Mouse (Mus musculus): ENCODE measurements around the gene Rpl9-ps6. TPM values are rescaled to one million over a fixed set of nuclear protein-coding genes. Genes with fewer than 3 reads are reported as not detected.

The Rpl9-ps6 gene
- polyA plus RNA-seq, 1 experiment from 2014 or later: 51.3 TPM

- no peak for ATAC-seq (ENCODE audit: low FRiP score, low read depth)
- no peaks in the 10 kb centered on the region for H3K27me3 ChIP-seq
- no peak overlapping the region for H3K9ac ChIP-seq
- no peaks in the 10 kb centered on the region for H3K36me3 ChIP-seq
- no peak overlapping the region for H3K4me2 ChIP-seq
- H3K4me1 ChIP-seq (replicated peaks): no peaks in the 10 kb centered on the region
- WGBS: 95% methylated on average over 11 of the region's 11 CpGs
- no peaks in the 10 kb centered on the region for H3K9me3 ChIP-seq
- no peak overlapping the region for H3K4me3 ChIP-seq
- no peak overlapping the region for H3K27ac ChIP-seq (replicated peaks)
Observed at GRCm38 (mm10) chr19:32441568-32441967, 24.8 kb downstream of the Rpl9-ps6 start.

DNA sequence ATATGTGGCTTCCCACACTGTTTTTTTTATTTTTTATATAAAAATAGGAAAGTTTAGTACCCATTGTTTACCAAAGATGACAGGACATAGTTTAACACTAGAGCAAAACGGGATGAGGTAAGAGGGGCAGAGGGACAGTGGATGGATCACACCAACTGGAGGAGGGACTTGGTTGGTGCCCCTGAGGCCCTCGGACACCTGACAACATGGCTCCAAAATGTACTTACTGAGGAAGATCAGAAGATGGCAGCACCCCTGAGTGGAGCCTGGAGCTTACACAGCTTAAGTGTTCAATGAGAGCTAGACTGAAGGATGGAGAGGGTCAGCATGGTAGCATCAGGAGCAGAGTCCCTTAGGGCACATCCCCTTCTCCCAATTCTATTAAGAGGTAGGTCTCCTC lies 27.0 kb downstream of the Rpl9-ps6 start:
- Histone ChIP-seq H3K9ac (no peak overlapping the region), H3K4me1 (replicated peaks) (no peaks in the 10 kb centered on the region), H3K36me3 (no peaks in the 10 kb centered on the region), H3K27me3 (no peaks in the 10 kb centered on the region), H3K4me2 (no peak overlapping the region), H3K27ac (replicated peaks) (no peak overlapping the region), H3K4me3 (no peak overlapping the region), H3K9me3 (no peaks in the 10 kb centered on the region)
- ATAC-seq (ENCODE audit: low FRiP score, low read depth): no peak
- 82% methylated on average over 2 of the region's 2 CpGs for WGBS

DNA sequence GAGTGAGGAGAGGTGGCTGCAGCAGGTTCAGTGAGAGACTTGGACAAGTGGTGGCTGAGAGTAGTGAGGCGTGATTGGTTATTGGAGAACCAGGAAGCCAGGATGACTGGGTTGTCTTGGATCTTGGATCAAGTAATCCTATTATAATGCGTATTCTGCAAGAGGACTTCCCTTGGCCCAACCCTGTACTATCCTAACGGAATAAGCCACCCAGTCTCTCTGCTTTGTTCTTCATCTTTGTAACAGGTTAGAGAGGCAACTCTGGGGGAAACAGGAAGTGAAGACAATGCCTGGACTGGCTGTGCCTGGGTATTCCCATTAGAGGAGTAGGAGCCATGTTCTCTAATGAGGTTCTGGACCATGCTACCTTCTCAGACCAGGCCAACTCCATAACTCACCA lies 40.5 kb downstream of the Rpl9-ps6 start:
- Histone ChIP-seq H3K4me2 (no peak overlapping the region), H3K9me3 (no peaks in the 10 kb centered on the region), H3K9ac (no peak overlapping the region), H3K4me3 (no peak overlapping the region), H3K4me1 (replicated peaks) (no peaks in the 10 kb centered on the region), H3K36me3 (no peaks in the 10 kb centered on the region), H3K27ac (replicated peaks) (no peak overlapping the region), H3K27me3 (no peaks in the 10 kb centered on the region)
- WGBS: 82% methylated on average over 3 of the region's 3 CpGs
- ATAC-seq (ENCODE audit: low FRiP score, low read depth): no peak

DNA sequence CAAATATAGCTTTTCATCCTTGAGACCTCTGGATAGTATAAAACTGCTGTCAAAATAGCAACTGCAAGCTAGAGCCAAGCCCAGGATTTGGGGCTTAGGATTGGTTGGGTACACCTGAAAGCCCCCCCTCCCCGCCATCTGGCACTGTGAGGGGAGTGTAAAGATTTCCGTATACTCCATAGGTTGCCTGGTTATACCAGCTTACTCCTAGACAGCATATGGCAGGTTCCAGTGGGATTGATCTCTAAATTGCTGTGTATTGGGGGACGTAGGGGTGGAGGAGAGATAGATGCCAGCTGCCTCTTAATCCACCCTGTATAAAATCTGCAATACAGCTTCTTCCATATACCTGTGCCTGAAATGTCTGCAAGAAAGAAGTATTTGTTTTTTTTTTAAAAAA lies 41.7 kb downstream of the Rpl9-ps6 start:
- H3K9me3 ChIP-seq: no peaks in the 10 kb centered on the region

GRCm38 (mm10) chr19:32419069-32419468 lies 47.3 kb downstream of the Rpl9-ps6 start:
- ATAC-seq (ENCODE audit: low FRiP score, low read depth): no peak
- WGBS: 72% methylated on average over 3 of the region's 3 CpGs
- no peaks in the 10 kb centered on the region for H3K9me3 ChIP-seq
- no peaks in the 10 kb centered on the region for H3K27me3 ChIP-seq
- H3K4me3 ChIP-seq: no peak overlapping the region
- H3K9ac ChIP-seq: no peak overlapping the region
- no peak overlapping the region for H3K4me2 ChIP-seq
- no peaks in the 10 kb centered on the region for H3K4me1 ChIP-seq (replicated peaks)
- no peaks in the 10 kb centered on the region for H3K36me3 ChIP-seq
- H3K27ac ChIP-seq (replicated peaks): no peak overlapping the region

More for the DNA sequence above, 41.7 kb downstream of the Rpl9-ps6 start:
- Histone ChIP-seq H3K27me3 (no peaks in the 10 kb centered on the region), H3K4me1 (replicated peaks) (no peaks in the 10 kb centered on the region), H3K9ac (no peak overlapping the region), H3K36me3 (no peaks in the 10 kb centered on the region), H3K27ac (replicated peaks) (no peak overlapping the region), H3K4me2 (no peak overlapping the region), H3K4me3 (no peak overlapping the region)
- peak; percentile 68; the same call in 1 of the 2 replicates for ATAC-seq (ENCODE audit: low FRiP score, low read depth)
- WGBS: 75% methylated on average over 3 of the region's 3 CpGs

DNA sequence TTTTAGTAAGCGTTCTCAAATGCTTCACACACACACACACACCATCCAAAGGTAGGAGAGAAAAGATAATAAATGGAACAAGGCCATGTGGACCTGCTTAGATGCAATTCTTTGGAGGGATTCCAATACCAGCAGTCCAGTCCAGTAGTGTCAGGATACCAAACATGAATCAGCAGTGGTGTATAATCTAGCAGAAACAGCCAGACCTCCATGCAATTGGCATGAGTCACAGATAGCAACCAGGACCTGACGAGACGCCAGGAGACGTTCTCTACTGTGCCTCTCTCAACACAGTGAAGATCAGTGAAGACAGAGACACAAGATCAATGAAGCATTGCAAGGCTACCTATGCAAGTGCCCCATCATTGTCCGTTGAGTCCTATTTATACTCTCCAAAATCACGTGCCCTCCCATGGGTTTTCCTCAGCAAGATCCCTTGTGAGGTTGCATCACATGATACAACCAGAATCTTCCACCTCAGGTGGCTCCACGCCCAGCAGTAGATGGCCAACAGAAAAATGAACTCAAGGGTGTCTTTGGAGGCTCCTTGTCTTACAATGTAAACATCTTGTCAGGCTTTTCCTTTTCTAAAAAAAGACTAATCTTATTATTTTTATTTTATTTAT lies 49.6 kb downstream of the Rpl9-ps6 start:
- no peaks in the 10 kb centered on the region for H3K36me3 ChIP-seq
- H3K9me3 ChIP-seq: no peaks in the 10 kb centered on the region
- H3K27ac ChIP-seq (replicated peaks): no peak overlapping the region
- ATAC-seq (ENCODE audit: low FRiP score, low read depth): no peak
- H3K4me3 ChIP-seq: no peak overlapping the region
- no peak overlapping the region for H3K4me2 ChIP-seq
- H3K27me3 ChIP-seq: no peaks in the 10 kb centered on the region
- no peak overlapping the region for H3K9ac ChIP-seq
- no peaks in the 10 kb centered on the region for H3K4me1 ChIP-seq (replicated peaks)
- WGBS: 89% methylated on average over 7 of the region's 7 CpGs

Other genes with a start within 250 kb of the Rpl9-ps6 start
- gene Sgms1, start 76.9 kb downstream of the Rpl9-ps6 start, polyA plus RNA-seq (2015; fragmentation: Nextera tagmentation; extraction: Ambion mirVana): 21.7 and 22.7 TPM in 2 replicates
- gene Minpp1, start 19.2 kb upstream of the Rpl9-ps6 start, polyA plus RNA-seq (2015; fragmentation: Nextera tagmentation; extraction: Ambion mirVana): 57.7 and 59.6 TPM in 2 replicates
- 1.2 TPM in 2 replicates for gene Papss2, start 129.2 kb upstream of the Rpl9-ps6 start, polyA plus RNA-seq (2015; fragmentation: Nextera tagmentation; extraction: Ambion mirVana)

Measured in hindbrain, embryonic 15.5 days (tissue).